ENCODE assay signal across 8 mouse cellular contexts in the genomic region with DNA sequence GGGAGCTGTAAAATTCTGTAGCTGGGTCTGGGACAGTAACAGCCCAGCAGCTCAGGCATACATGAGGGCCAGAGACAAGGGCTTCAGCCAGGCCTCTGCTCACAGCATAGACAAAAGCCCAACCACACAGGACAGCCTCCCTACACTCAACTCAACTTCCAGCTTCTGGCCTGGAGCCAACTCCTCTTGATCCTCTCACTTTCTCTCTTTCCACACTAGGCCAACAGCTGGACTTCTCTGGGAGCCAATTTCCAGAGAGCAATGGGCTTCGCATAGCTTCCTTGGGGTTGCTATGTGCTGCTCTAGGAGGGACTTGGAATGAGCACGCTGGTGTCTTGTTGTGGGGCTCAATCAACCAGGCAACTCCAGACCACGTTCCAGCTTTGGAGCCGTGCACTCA. TPM values are rescaled to one million over a fixed set of nuclear protein-coding genes. Genes with fewer than 3 reads are reported as not detected.
A peak's percentile ranks its signal among the peaks of the same experiment; 100 is the strongest.
DNase-seq lines count a peak whose midpoint lies in the region.

No protein-coding gene starts in this region.

- DNase-seq in adrenal gland, postnatal 10 days, result peak; percentile 56
- no peak for DNase-seq in adrenal gland, postnatal 25 days
- DNase-seq in urinary bladder, postnatal 4 days (ENCODE audit: low spot score in 2 of 2), result peak; percentile 85 to 87
- DNase-seq in urinary bladder, postnatal 10 days (ENCODE audit: low spot score), result no peak
- DNase-seq in kidney, postnatal 10 days, result peak; percentile 88
- peak; percentile 60 for DNase-seq in testis, postnatal 14 days (ENCODE audit: low spot score)
- DNase-seq in thymus, postnatal 4 days, result no peak
- DNase-seq in layer of hippocampus, adult 8-10 months (ENCODE audit: low spot score in 2 of 2), result no peak

RNA-seq across cellular contexts. Expression of a gene that starts 28.5 kb away (rescaled TPM):
- 10 to 100 TPM; 14.0 to 15.4 TPM for total RNA-seq in adrenal gland, postnatal 10 days (2021)
- total RNA-seq in adrenal gland, postnatal 25 days (2021), result 4.4 and 5.2 TPM in 2 replicates
- 1 to 10 TPM; 3.1 to 5.2 (median 3.9) TPM for total RNA-seq in layer of hippocampus, adult 8-10 months (2022)

Comparison
In these comparisons a context has a peak if more than half of its experiments do, and no peak if none do; other contexts are left out.
1. DNase-seq: peak in adrenal gland, postnatal 10 days (single experiment), urinary bladder, postnatal 4 days (2 of 2), kidney, postnatal 10 days (single experiment) and testis, postnatal 14 days (single experiment); none in adrenal gland, postnatal 25 days (single experiment), urinary bladder, postnatal 10 days (single experiment), thymus, postnatal 4 days (single experiment) and layer of hippocampus, adult 8-10 months (0 of 2).